9 mouse cellular contexts compared by ENCODE assay signal in genomic region chr15:25933685-25934108, GRCm38 (mm10). TPM values are rescaled to one million over a fixed set of nuclear protein-coding genes. Genes with fewer than 3 reads are reported as not detected.
DNase-seq lines count a peak whose midpoint lies in the region; ATAC-seq and TF ChIP-seq lines count a peak whose summit lies in the region.
"Had no signal": no experiment of that assay in that cellular context is flagged by ENCODE, and none has a peak within 500 bp of the region (broad histone marks: within the 10 kb centered on the region; RNA-seq: fewer than 3 reads in every experiment).

No protein-coding gene starts in this region.

- no peaks in the 10 kb centered on the region for H3K9me3 ChIP-seq in kidney, embryonic 16.5 days (ENCODE audit: low read length)
- no peaks in the 10 kb centered on the region for H3K9me3 ChIP-seq in CH12.LX (replicated peaks; ENCODE audit: low read length)

- no peaks in the 10 kb centered on the region for H3K36me3 ChIP-seq in kidney, embryonic 16.5 days (ENCODE audit: insufficient read depth, low read length)
- peaks cover 0 to 2% of the 10 kb centered on the region in 2 experiments for H3K36me3 ChIP-seq in CH12.LX (replicated peaks in 1 of 2; ENCODE audit: control insufficient read depth in 1 of 2, insufficient read depth in 1 of 2, low read length in 1 of 2)

- H3K27ac ChIP-seq in kidney, embryonic 16.5 days (ENCODE audit: low read length), result peak overlapping the region; percentile 72
- no peak overlapping the region for H3K27ac ChIP-seq in CH12.LX (ENCODE audit: insufficient read depth, low read depth)
- H3K27ac ChIP-seq in bone marrow macrophage, adult 2 months (ENCODE audit: insufficient read depth, low read depth, low read length), result 0 out of 2 replicates have a peak overlapping the region, but pooled peaks have one; percentile 56

- DNase-seq in kidney, postnatal 36 days, result no peak
- DNase-seq in CH12.LX (ENCODE audit: extremely low read depth), result no peak
- no peak for DNase-seq in Muller cell, postnatal 12 days (ENCODE audit: inconsistent ontology term)
- DNase-seq: thymus, postnatal 14 days had no signal

- TF ChIP-seq RAD21 in CH12.LX (IDR thresholded peaks at IDR 0.05; ENCODE audit: low read depth, low read length), result no peak

- in situ Hi-C loops in CH12.LX (cut with MboI; ENCODE audit: low pct_ligation_motif_present, low pct_unique_long_range_greater_than_20kb, low sequenced_read_pairs), result no loop called here

- H3K4me1 ChIP-seq in kidney, embryonic 16.5 days (ENCODE audit: insufficient read depth, low read length), result peaks cover 32% of the 10 kb centered on the region
- H3K4me1 ChIP-seq in CH12.LX (ENCODE audit: control insufficient read depth in 1 of 2, insufficient read depth in 2 of 2), result peaks cover 15 to 54% of the 10 kb centered on the region in 2 experiments
- peaks cover 23% of the 10 kb centered on the region for H3K4me1 ChIP-seq in bone marrow macrophage, adult 2 months (ENCODE audit: control insufficient read depth, insufficient read depth, low read length)

- H3K4me3 ChIP-seq in kidney, embryonic 16.5 days (ENCODE audit: low read length), result no peak overlapping the region
- H3K4me3 ChIP-seq in CH12.LX (replicated peaks in 1 of 3; ENCODE audit: low read depth in 2 of 3, low read length in 2 of 3, poor library complexity in 1 of 3), result peak overlapping the region in 1 of 3 experiments; percentile 33
- H3K4me3 ChIP-seq in bone marrow macrophage, adult 2 months (ENCODE audit: insufficient read depth, low read length), result peak overlapping the region; percentile 42
- H3K4me3 ChIP-seq: erythroblast, embryonic 14.5 days had no signal

- TF ChIP-seq EP300 in CH12.LX (IDR thresholded peaks at IDR 0.05; ENCODE audit: low read length), result no peak

- WGBS in kidney, embryonic 16.5 days, result 51% methylated on average over 7 of the region's 7 CpGs

- ATAC-seq in kidney, embryonic 16.5 days (ENCODE audit: low FRiP score, low TSS enrichment), result peak; percentile 25; the same call in 1 of the 2 replicates
- peak; percentile 44 for ATAC-seq in megakaryocyte progenitor cell, adult 5-6 weeks (replicated peaks; ENCODE audit: poor library complexity)
- ATAC-seq in activated CD4-positive, CD25-positive, alpha-beta regulatory T cell, adult 4 months, result no peak

- TF ChIP-seq POLR2A in CH12.LX (IDR thresholded peaks at IDR 0.05; ENCODE audit: low read depth, low read length), result no peak
- TF ChIP-seq POLR2A in bone marrow macrophage, adult 2 months (IDR thresholded peaks at IDR 0.05; ENCODE audit: borderline replicate concordance, low read depth, low read length), result no peak

- peak overlapping the region; percentile 31 for H3K4me2 ChIP-seq in kidney, embryonic 16.5 days (replicated peaks; ENCODE audit: low read depth, low read length)
- H3K4me2 ChIP-seq in CH12.LX (ENCODE audit: insufficient read depth, low read depth, poor library complexity, severe bottlenecking), result no peak overlapping the region

- no peak for TF ChIP-seq CTCF in CH12.LX (conservative IDR thresholded peaks at IDR 0.05 in 1 of 2, IDR thresholded peaks at IDR 0.05 in 1 of 2; ENCODE audit: low read depth in 2 of 2, low read length in 2 of 2)
- no peak for TF ChIP-seq CTCF in bone marrow macrophage, adult 2 months (IDR thresholded peaks at IDR 0.05; ENCODE audit: low read depth, low read length)

- dilution Hi-C loops in CH12.LX (cut with MboI; ENCODE audit: extremely low pct_ligation_motif_present, extremely low pct_unique_long_range_greater_than_20kb, low sequenced_read_pairs), result no loop called here

- H3K27me3 ChIP-seq in kidney, embryonic 16.5 days (ENCODE audit: insufficient read depth, low read length), result no peaks in the 10 kb centered on the region
- no peaks in the 10 kb centered on the region for H3K27me3 ChIP-seq in CH12.LX (replicated peaks)

- H3K9ac ChIP-seq in kidney, embryonic 16.5 days (replicated peaks; ENCODE audit: low read length), result peak overlapping the region; percentile 15; the same call in 1 of the 2 replicates
- no peak overlapping the region for H3K9ac ChIP-seq in CH12.LX (ENCODE audit: insufficient read depth, low read depth)

- no peaks in the 10 kb centered on the region for H3K79me2 ChIP-seq in CH12.LX (replicated peaks; ENCODE audit: control insufficient read depth, extremely low read depth, insufficient read depth, poor library complexity, severe bottlenecking)

TF ChIP-seq in CH12.LX, 34 proteins besides CTCF, POLR2A, EP300 and RAD21:
- TF ChIP-seq USF2 (conservative IDR thresholded peaks at IDR 0.05; ENCODE audit: low read depth, low read length) (no peak), RCOR1 (conservative IDR thresholded peaks at IDR 0.05; ENCODE audit: low read depth, low read length) (no peak), NRF1 (IDR thresholded peaks at IDR 0.05; ENCODE audit: low read depth, low read length) (no peak), JUN (IDR thresholded peaks at IDR 0.05; ENCODE audit: insufficient read depth, low read depth, low read length) (no peak), SMC3 (IDR thresholded peaks at IDR 0.05; ENCODE audit: low read depth, low read length) (no peak), TCF12 (IDR thresholded peaks at IDR 0.05; ENCODE audit: low read depth, low read length) (no peak), NELFE (IDR thresholded peaks at IDR 0.05; ENCODE audit: low read depth, low read length) (no peak), MAFK (IDR thresholded peaks at IDR 0.05; ENCODE audit: insufficient replicate concordance, low read length) (peak; percentile 69; the same call in 1 of the 2 replicates), ZKSCAN1 (IDR thresholded peaks at IDR 0.05; ENCODE audit: borderline replicate concordance, low read depth, low read length) (no peak)

RNA-seq across cellular contexts. Expression of gene Zfp622, which starts 50.5 kb away (rescaled TPM):
- 27.6 and 28.1 TPM in 2 replicates for polyA plus RNA-seq in kidney, embryonic 16.5 days (2015; fragmentation: Nextera tagmentation; extraction: Ambion mirVana)
- total RNA-seq in CH12.LX (2012; rRNA removed) (63.7 and 65.6 TPM in 2 replicates), CH12.LX (2014; rRNA removed) (84.3 and 85.9 TPM in 2 replicates)
- polyA plus RNA-seq in CH12.LX (2012; ENCODE audit: insufficient read length, low read depth), result 146 and 156 TPM in 2 replicates
- polyA plus RNA-seq in bone marrow macrophage, adult 2 months (2012; ENCODE audit: insufficient read depth, insufficient read length, missing spikeins), result 65.2 and 74.4 TPM in 2 replicates
- 53.3 and 53.8 TPM in 2 replicates for total RNA-seq in megakaryocyte progenitor cell, adult 5-6 weeks (2015)
- total RNA-seq in megakaryocyte progenitor cell, adult 5-6 weeks (2017), result 87.6 and 111 TPM in 2 replicates
- polyA plus RNA-seq in activated CD4-positive, CD25-positive, alpha-beta regulatory T cell, adult 4 months (2017; shearing (Covaris generic)), result 10 to 100 TPM in 1 of 2 experiments, 1 to 10 TPM in 1; 8.8 to 15.9 TPM
